Mouse (Mus musculus) spleen, adult 12 weeks (tissue): ENCODE measurements around the gene Endou.

Experiments used
- DNase-seq: peaks from one replicate; pipeline ENCODE4 v3.0.0; 2022; ENCODE audit warnings: low spot score

Gene Endou

GRCm38 (mm10) chr15:97754476-97754875 lies 23.3 kb upstream of the Endou start:
- DNase-seq = no peak

- DNase-seq = no peak
These were observed 21.4 kb upstream of the Endou start for GRCm38 (mm10) chr15:97752491-97752890.

- no peak for DNase-seq
These were observed 20.5 kb upstream of the Endou start for GRCm38 (mm10) chr15:97751676-97752075.

GRCm38 (mm10) chr15:97750697-97751096 lies 19.6 kb upstream of the Endou start:
- DNase-seq = peak; percentile 42

GRCm38 (mm10) chr15:97749841-97750240 lies 18.7 kb upstream of the Endou start:
- no peak for DNase-seq

- DNase-seq = no peak
These were observed 18.3 kb upstream of the Endou start for GRCm38 (mm10) chr15:97749397-97749796.

- DNase-seq = no peak
These were observed 17.8 kb upstream of the Endou start for GRCm38 (mm10) chr15:97748964-97749363.

GRCm38 (mm10) chr15:97748309-97748708 lies 17.2 kb upstream of the Endou start:
- no peak for DNase-seq

- DNase-seq = no peak
These were observed 16.3 kb upstream of the Endou start for GRCm38 (mm10) chr15:97747486-97747885.

GRCm38 (mm10) chr15:97746748-97747147 lies 15.6 kb upstream of the Endou start:
- no peak for DNase-seq

GRCm38 (mm10) chr15:97746278-97746677 lies 15.1 kb upstream of the Endou start:
- no peak for DNase-seq

- DNase-seq = no peak
These were observed 14.2 kb upstream of the Endou start for GRCm38 (mm10) chr15:97745331-97745730.

- DNase-seq = peak; percentile 35
These were observed 13.8 kb upstream of the Endou start for GRCm38 (mm10) chr15:97744930-97745329.

GRCm38 (mm10) chr15:97743961-97744525 lies 12.9 kb upstream of the Endou start:
- DNase-seq = no peak

- no peak for DNase-seq
These were observed 12.1 kb upstream of the Endou start for GRCm38 (mm10) chr15:97743210-97743609.

GRCm38 (mm10) chr15:97742600-97742999 lies 11.5 kb upstream of the Endou start:
- no peak for DNase-seq

GRCm38 (mm10) chr15:97742074-97742473 lies 10.9 kb upstream of the Endou start:
- no peak for DNase-seq

- DNase-seq = no peak
These were observed 10.5 kb upstream of the Endou start for GRCm38 (mm10) chr15:97741662-97742061.

- no peak for DNase-seq
These were observed 9.2 kb upstream of the Endou start for GRCm38 (mm10) chr15:97740283-97740732.

- no peak for DNase-seq
These were observed 7.8 kb upstream of the Endou start for GRCm38 (mm10) chr15:97738923-97739322.

GRCm38 (mm10) chr15:97731988-97732387 lies 849 bp upstream of the Endou start:
- DNase-seq = no peak

- DNase-seq = no peak
These were observed 774 bp downstream of the Endou start for GRCm38 (mm10) chr15:97730365-97730764.

- no peak for DNase-seq
These were observed 2.3 kb downstream of the Endou start for GRCm38 (mm10) chr15:97728804-97729203.

GRCm38 (mm10) chr15:97728394-97728793 lies 2.7 kb downstream of the Endou start:
- DNase-seq = no peak

GRCm38 (mm10) chr15:97727520-97727919 lies 3.6 kb downstream of the Endou start:
- no peak for DNase-seq
